Mouse (Mus musculus) thymus, adult 2 months (tissue): ENCODE data around the gene Ltbp1. TPM values are rescaled to one million over a fixed set of nuclear protein-coding genes. Genes with fewer than 3 reads are reported as not detected.
A peak's percentile ranks its signal among the peaks of the same experiment; 100 is the strongest.

Experiments used
- DNase-seq: peaks from one replicate; pipeline ENCODE4 v3.0.0; 2021
- H3K27ac ChIP-seq: fragments of 200-500 bp; 2 replicates; pipeline ENCODE4 v1.5.1; 2012; ENCODE audit warnings: low read length, control low read depth; ENCODE audit not compliant: control insufficient read depth, insufficient read depth
- H3K27me3 ChIP-seq: fragments of 200-500 bp; 2 replicates; pipeline ENCODE4 v1.6.1; 2012; ENCODE audit warnings: mild to moderate bottlenecking, low read length, moderate library complexity, mixed read lengths; ENCODE audit not compliant: control insufficient read depth, insufficient read depth
- H3K36me3 ChIP-seq: fragments of 200-500 bp; 2 replicates; pipeline ENCODE4 v1.6.1; 2012; ENCODE audit warnings: mild to moderate bottlenecking, low read length, moderate library complexity; ENCODE audit not compliant: control insufficient read depth, insufficient read depth
- H3K4me1 ChIP-seq: fragments of 200-500 bp; replicated peaks from 2 replicates; pipeline ENCODE4 v1.6.1; 2012; ENCODE audit warnings: low read length; ENCODE audit not compliant: control insufficient read depth, insufficient read depth
- H3K4me3 ChIP-seq: fragments of 200-500 bp; 2 replicates; pipeline ENCODE4 v1.5.1; 2012; ENCODE audit warnings: mild to moderate bottlenecking, low read length, control low read depth, moderate library complexity; ENCODE audit not compliant: control insufficient read depth, insufficient read depth
- CTCF ChIP-seq: fragments of 200-500 bp; IDR thresholded peaks from 2 replicates; pipeline ENCODE4 v1.5.1; 2012; ENCODE audit warnings: mild to moderate bottlenecking, control low read depth, low read length, moderate library complexity, borderline replicate concordance; ENCODE audit not compliant: control insufficient read depth, poor library complexity, insufficient read depth; ENCODE audit errors: extremely low read depth
- POLR2A ChIP-seq: fragments of 200-500 bp; IDR thresholded peaks from 2 replicates; pipeline ENCODE4 v1.6.1; 2012; ENCODE audit warnings: mild to moderate bottlenecking, low read length, control low read depth, moderate library complexity; ENCODE audit not compliant: control insufficient read depth, poor library complexity, insufficient read depth; ENCODE audit errors: extremely low read depth
- WGBS: fragments of 180-500 bp; shearing (Covaris S2); methylation state at CpG from one replicate; pipeline ENCODE4 v1.1.7; 2018; 5-methylcytosine and 5-hydroxymethylcytosine counted together
- polyA plus RNA-seq: library from polyadenylated mRNA; depleted of rRNA; stranded (reverse); fragments of >200 nt; gene quantifications from 2 replicates; pipeline ENCODE4 v1.2.3, GENCODE M21; 2012

Gene Ltbp1
- polyA plus RNA-seq, 1 experiment: 4.0 TPM

- TF ChIP-seq CTCF: no peak
- no peak for TF ChIP-seq POLR2A
- H3K27me3 ChIP-seq: no peaks in the 10 kb centered on the region
- no peak for DNase-seq
- H3K27ac ChIP-seq: no peak overlapping the region
- no peaks in the 10 kb centered on the region for H3K36me3 ChIP-seq
- no peak overlapping the region for H3K4me3 ChIP-seq
- H3K4me1 ChIP-seq: no peaks in the 10 kb centered on the region
- 93% methylated on average over 11 of the region's 11 CpGs for WGBS
Measured at GRCm38 (mm10) chr17:75371650-75372049, 366.3 kb downstream of the Ltbp1 start.

GRCm38 (mm10) chr17:75372371-75372770 is 367.0 kb downstream of the Ltbp1 start:
- no peak overlapping the region for H3K4me3 ChIP-seq
- H3K4me1 ChIP-seq: no peaks in the 10 kb centered on the region
- 47% methylated on average over 3 of the region's 3 CpGs for WGBS
- no peak for TF ChIP-seq CTCF
- no peak for TF ChIP-seq POLR2A
- H3K27ac ChIP-seq: no peak overlapping the region
- peak; percentile 44 for DNase-seq
- no peaks in the 10 kb centered on the region for H3K36me3 ChIP-seq
- no peaks in the 10 kb centered on the region for H3K27me3 ChIP-seq

GRCm38 (mm10) chr17:75374287-75375024 is 369.1 kb downstream of the Ltbp1 start:
- no peaks in the 10 kb centered on the region for H3K27me3 ChIP-seq
- TF ChIP-seq CTCF (no peak), POLR2A (no peak)
- H3K36me3 ChIP-seq: no peaks in the 10 kb centered on the region
- H3K27ac ChIP-seq: no peak overlapping the region
- H3K4me3 ChIP-seq: no peak overlapping the region
- DNase-seq: no peak
- H3K4me1 ChIP-seq: no peaks in the 10 kb centered on the region
- 89% methylated on average over 5 of the region's 5 CpGs for WGBS

GRCm38 (mm10) chr17:75378256-75378871 is 373.0 kb downstream of the Ltbp1 start:
- Histone ChIP-seq H3K4me3 (no peak overlapping the region), H3K27ac (no peak overlapping the region), H3K36me3 (no peaks in the 10 kb centered on the region), H3K4me1 (no peaks in the 10 kb centered on the region), H3K27me3 (no peaks in the 10 kb centered on the region)
- no peak for TF ChIP-seq POLR2A
- no peak for TF ChIP-seq CTCF
- DNase-seq: no peak
- WGBS: 96% methylated on average over 9 of the region's 9 CpGs

- Histone ChIP-seq H3K36me3 (no peaks in the 10 kb centered on the region), H3K27ac (no peak overlapping the region), H3K27me3 (no peaks in the 10 kb centered on the region), H3K4me1 (no peaks in the 10 kb centered on the region), H3K4me3 (no peak overlapping the region)
- 87% methylated on average over 2 of the region's 2 CpGs for WGBS
- TF ChIP-seq POLR2A: no peak
- TF ChIP-seq CTCF: no peak
- no peak for DNase-seq
Measured at GRCm38 (mm10) chr17:75380167-75380566, 374.8 kb downstream of the Ltbp1 start.

GRCm38 (mm10) chr17:75388402-75388801 is 383.0 kb downstream of the Ltbp1 start:
- Histone ChIP-seq H3K27ac (no peak overlapping the region), H3K36me3 (no peaks in the 10 kb centered on the region), H3K27me3 (no peaks in the 10 kb centered on the region), H3K4me1 (no peaks in the 10 kb centered on the region), H3K4me3 (no peak overlapping the region)
- 94% methylated on average over 4 of the region's 4 CpGs for WGBS
- TF ChIP-seq CTCF (no peak), POLR2A (no peak)
- DNase-seq: no peak
